Mouse (Mus musculus) heart, postnatal 0 days (tissue): ENCODE data around the gene Frem3.

Source experiments
- CTCF ChIP-seq: IDR thresholded peaks from 2 replicates; pipeline ENCODE4 v1.5.1; 2016; ENCODE audit warnings: antibody characterized with exemption, control low read depth, low read depth
- EP300 ChIP-seq: IDR thresholded peaks from 2 replicates; pipeline ENCODE4 v1.6.1; 2016; ENCODE audit warnings: antibody characterized with exemption, low read depth

GRCm38 (mm10) chr8:80683756-80684335, 73.0 kb downstream of the Frem3 start:
- TF ChIP-seq CTCF (no peak), EP300 (no peak)
